Mouse (Mus musculus) liver, postnatal 0 days (tissue): ENCODE measurements around the gene Ptpn4.

Source experiments
- CTCF ChIP-seq: sonication (generic); IDR thresholded peaks from 2 replicates; pipeline ENCODE4 v1.5.1; 2016; ENCODE audit warnings: antibody characterized with exemption, low read depth
- EP300 ChIP-seq: IDR thresholded peaks from 2 replicates; pipeline ENCODE4 v1.6.1; 2016; ENCODE audit warnings: antibody characterized with exemption, low read depth, mild to moderate bottlenecking

GRCm38 (mm10) chr1:119641090-119641812, 196.2 kb downstream of the Ptpn4 start:
- TF ChIP-seq CTCF = no peak
- TF ChIP-seq EP300 = no peak
